Mouse (Mus musculus) ES-E14 (cell line): ENCODE measurements around the gene Cd69.

ENCODE experiments used
- CHD2 ChIP-seq: IDR thresholded peaks from 2 replicates; pipeline ENCODE4 v1.6.1; 2014; ENCODE audit warnings: mild to moderate bottlenecking, low read depth, low read length, inconsistent platforms
- MAFK ChIP-seq: IDR thresholded peaks from 2 replicates; pipeline ENCODE4 v1.6.1; 2014; ENCODE audit warnings: mild to moderate bottlenecking, low read depth, low read length, inconsistent platforms; ENCODE audit not compliant: insufficient read depth
- ZC3H11A ChIP-seq: IDR thresholded peaks from 2 replicates; pipeline ENCODE4 v1.6.1; 2012; ENCODE audit warnings: low read depth, mild to moderate bottlenecking, inconsistent platforms, low read length, borderline replicate concordance

DNA sequence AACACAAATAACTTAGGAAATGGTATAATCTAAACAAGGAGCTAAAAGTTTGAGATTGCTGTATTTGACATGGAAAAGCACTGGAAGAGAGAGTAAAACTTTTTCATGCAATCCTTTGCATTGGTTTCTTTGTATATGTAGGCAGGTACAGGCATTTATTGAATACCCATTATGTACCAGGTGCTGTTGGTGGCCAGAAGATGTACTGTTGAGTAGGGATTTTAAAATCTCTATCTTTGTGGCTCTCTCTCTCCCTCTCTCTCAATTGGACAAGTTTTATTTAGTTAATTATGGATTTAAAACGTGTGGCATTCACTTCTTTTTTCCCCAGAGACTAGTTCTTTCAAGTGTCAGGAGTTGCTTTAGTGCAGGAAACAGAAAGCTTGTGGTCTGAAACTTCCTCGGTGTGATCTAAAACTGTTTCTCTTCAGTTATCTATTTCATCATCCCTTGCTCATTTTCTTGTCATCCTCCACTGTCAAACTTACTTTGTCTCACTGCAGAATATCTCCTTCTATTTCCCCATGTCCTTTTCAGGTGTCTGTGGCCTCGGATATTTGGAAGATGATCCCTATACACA is 478 bp upstream of the Cd69 start:
- TF ChIP-seq CHD2 (no peak), ZC3H11A (no peak), MAFK (no peak)
